Mouse (Mus musculus): ENCODE results near the gene Kctd18.

DNA sequence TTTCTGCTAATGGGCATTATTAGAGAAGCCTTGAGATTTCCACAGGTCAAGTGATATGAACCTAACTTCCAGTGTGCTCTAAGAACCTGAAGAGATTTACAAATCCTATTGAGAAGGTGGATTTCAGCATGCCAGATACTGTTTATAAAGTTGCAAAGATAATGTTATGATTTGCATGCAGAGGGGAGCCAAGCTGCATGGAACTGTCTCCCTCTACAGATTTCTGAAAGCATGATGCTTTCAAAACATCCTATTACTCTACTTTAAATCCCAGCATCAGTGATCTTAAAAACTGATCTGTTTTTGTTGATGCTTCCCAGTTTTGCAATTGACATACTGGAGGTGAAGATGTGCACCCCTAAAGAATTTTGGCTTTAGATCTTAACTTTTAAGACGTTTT, 84.5 kb downstream of the Kctd18 start:
- TF ChIP-seq POLR2A (IDR thresholded peaks at IDR 0.05; ENCODE audit: low read depth, low read length) (no peak), CTCF (IDR thresholded peaks at IDR 0.05; ENCODE audit: extremely low read depth, insufficient read length, insufficient replicate concordance, low read depth, low read length) (no peak)

Data from small intestine, adult 2 months (tissue).